Mouse (Mus musculus) hindbrain, embryonic 13.5 days (tissue): ENCODE data around the gene H2-Aa. TPM values are rescaled to one million over a fixed set of nuclear protein-coding genes. Genes with fewer than 3 reads are reported as not detected.
"Not testable (repeated sequence)": the region's sequence is repeated elsewhere in the genome, so short reads cannot be mapped to it uniquely, and the experiment has no call there.

Experiments
- ATAC-seq: fragments of 200-750 bp; cut with Nextera tagmentation; 2 replicates; pipeline ENCODE4 v1.8.0; 2017; ENCODE audit warnings: moderate TSS enrichment; ENCODE audit not compliant: low FRiP score
- H3K27ac ChIP-seq: fragments of 300-500 bp; sonication (generic); 2 replicates; pipeline ENCODE4 v1.5.1; 2015; ENCODE audit warnings: inconsistent platforms, mild to moderate bottlenecking, moderate library complexity
- H3K27me3 ChIP-seq: fragments of 300-500 bp; sonication (generic); 2 replicates; pipeline ENCODE4 v1.6.1; 2015; ENCODE audit warnings: mild to moderate bottlenecking, inconsistent platforms
- H3K36me3 ChIP-seq: fragments of 300-500 bp; sonication (generic); 2 replicates; pipeline ENCODE4 v1.6.1; 2015; ENCODE audit warnings: mild to moderate bottlenecking, inconsistent platforms
- H3K4me1 ChIP-seq: fragments of 300-500 bp; sonication (generic); replicated peaks from 2 replicates; pipeline ENCODE4 v1.6.1; 2015; ENCODE audit warnings: inconsistent platforms
- H3K4me2 ChIP-seq: fragments of 300-500 bp; sonication (generic); 2 replicates; pipeline ENCODE4 v1.6.1; 2015; ENCODE audit warnings: inconsistent platforms, mild to moderate bottlenecking, moderate library complexity
- H3K4me3 ChIP-seq: fragments of 300-500 bp; sonication (generic); 2 replicates; pipeline ENCODE4 v1.5.1; 2015; ENCODE audit warnings: mild to moderate bottlenecking, inconsistent platforms
- H3K9ac ChIP-seq: fragments of 300-500 bp; sonication (generic); 2 replicates; pipeline ENCODE4 v1.6.1; 2015; ENCODE audit warnings: mild to moderate bottlenecking, inconsistent platforms
- H3K9me3 ChIP-seq: fragments of 300-500 bp; sonication (generic); 2 replicates; pipeline ENCODE4 v1.6.1; 2016; ENCODE audit warnings: inconsistent platforms
- WGBS: fragments of 180-500 bp; shearing (Covaris S2); methylation state at CpG from one replicate; pipeline ENCODE4 v1.1.7; 2015; 5-methylcytosine and 5-hydroxymethylcytosine counted together
- polyA plus RNA-seq: library from polyadenylated mRNA; unstranded; fragments of >200 nt; fragmentation: Nextera tagmentation; extraction: Ambion mirVana; gene quantifications from 2 replicates; pipeline ENCODE4 v1.2.1, GENCODE M21; 2015

The H2-Aa gene
- 0.30 and 0.35 TPM in 2 replicates for polyA plus RNA-seq

DNA sequence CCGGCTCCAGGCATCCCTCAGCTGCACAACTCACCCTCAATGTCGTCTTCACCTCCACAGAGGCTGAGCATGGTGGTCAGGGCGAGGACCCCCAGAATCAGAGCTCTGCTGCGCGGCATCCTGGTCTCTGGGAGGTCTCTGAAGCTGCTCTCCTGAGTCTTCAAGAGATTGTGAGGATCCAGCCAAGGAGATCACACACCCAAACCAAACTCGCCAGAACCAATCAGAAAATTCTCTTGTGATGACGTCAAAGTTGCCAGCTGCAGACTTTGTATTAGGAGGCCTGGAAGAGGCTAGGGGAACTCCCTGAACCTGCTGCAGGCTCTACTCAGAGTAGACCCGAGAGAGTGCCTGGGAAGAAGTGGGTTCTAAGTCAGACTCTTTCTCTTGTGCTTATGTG lies at the start of gene H2-Aa:
TSS of gene H2-Aa (minus strand) at position 176 of the 400 bp plus-strand sequence.
- no peaks in the 10 kb centered on the region for H3K4me1 ChIP-seq
- no peak within 1 kb of the TSS for H3K27ac ChIP-seq
- H3K4me2 ChIP-seq: no peak within 1 kb of the TSS
- H3K27me3 ChIP-seq: no peaks in the 10 kb centered on the region
- H3K9me3 ChIP-seq: no peaks in the 10 kb centered on the region
- no peak for ATAC-seq
- WGBS: 20% methylated on average over 8 of the region's 8 CpGs
- H3K4me3 ChIP-seq: no peak within 1 kb of the TSS
- no peaks in the 10 kb centered on the region for H3K36me3 ChIP-seq
- no peak within 1 kb of the TSS for H3K9ac ChIP-seq

DNA sequence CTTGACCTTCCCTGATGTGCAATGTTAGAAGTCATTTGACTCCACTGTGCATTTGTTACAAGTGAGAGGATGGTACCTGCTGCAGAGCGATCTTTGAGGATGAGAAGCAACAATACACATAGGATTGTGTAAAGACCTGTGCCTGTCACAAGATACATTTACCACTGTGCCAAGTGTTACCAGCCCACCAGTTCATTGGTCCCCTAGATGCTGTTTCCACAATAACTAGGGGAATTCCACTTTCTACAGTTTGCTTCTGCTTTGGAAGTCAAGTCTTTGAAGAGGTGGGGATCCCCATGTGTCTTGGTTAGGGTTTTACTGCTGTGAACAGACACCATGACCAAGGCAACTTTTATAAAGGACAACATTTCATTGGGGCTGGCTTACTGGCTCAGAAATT lies 43.6 kb upstream of the H2-Aa start:
- no peaks in the 10 kb centered on the region for H3K4me1 ChIP-seq
- ATAC-seq: no peak
- H3K9ac ChIP-seq: no peak overlapping the region
- no peak overlapping the region for H3K4me2 ChIP-seq
- no peaks in the 10 kb centered on the region for H3K9me3 ChIP-seq
- H3K27me3 ChIP-seq: peaks cover 3% of the 10 kb centered on the region; the same call in 1 of the 2 replicates
- H3K4me3 ChIP-seq: no peak overlapping the region
- H3K36me3 ChIP-seq: no peaks in the 10 kb centered on the region
- no peak overlapping the region for H3K27ac ChIP-seq
- 92% methylated on average over 1 of the region's 1 CpGs for WGBS

GRCm38 (mm10) chr17:34329807-34330206 lies 42.2 kb upstream of the H2-Aa start:
- no peaks in the 10 kb centered on the region for H3K27me3 ChIP-seq
- no peak overlapping the region for H3K9ac ChIP-seq
- no peak for ATAC-seq
- no peaks in the 10 kb centered on the region for H3K36me3 ChIP-seq
- no peaks in the 10 kb centered on the region for H3K9me3 ChIP-seq
- 64% methylated on average over 2 of the region's 2 CpGs for WGBS
- no peaks in the 10 kb centered on the region for H3K4me1 ChIP-seq
- H3K4me2 ChIP-seq: no peak overlapping the region
- H3K4me3 ChIP-seq: no peak overlapping the region
- no peak overlapping the region for H3K27ac ChIP-seq

- Histone ChIP-seq H3K4me1 (no peaks in the 10 kb centered on the region), H3K27me3 (no peaks in the 10 kb centered on the region), H3K36me3 (no peaks in the 10 kb centered on the region), H3K9me3 (no peaks in the 10 kb centered on the region), H3K27ac (no peak overlapping the region), H3K4me3 (no peak overlapping the region), H3K4me2 (no peak overlapping the region), H3K9ac (no peak overlapping the region)
- no peak for ATAC-seq
- 71% methylated on average over 3 of the region's 3 CpGs for WGBS
Observed at GRCm38 (mm10) chr17:34326373-34326772, 38.8 kb upstream of the H2-Aa start.

GRCm38 (mm10) chr17:34325436-34325835 lies 37.8 kb upstream of the H2-Aa start, which contains the start of gene H2-Eb2:
TSS of gene H2-Eb2 (plus strand) at chr17:34325665.
- ATAC-seq: no peak
- Histone ChIP-seq H3K4me3 (no peak within 1 kb of the TSS), H3K4me2 (no peak within 1 kb of the TSS), H3K27ac (no peak within 1 kb of the TSS), H3K36me3 (no peaks in the 10 kb centered on the region), H3K4me1 (no peaks in the 10 kb centered on the region), H3K27me3 (no peaks in the 10 kb centered on the region), H3K9ac (no peak within 1 kb of the TSS), H3K9me3 (no peaks in the 10 kb centered on the region)
- WGBS: 51% methylated on average over 4 of the region's 4 CpGs

DNA sequence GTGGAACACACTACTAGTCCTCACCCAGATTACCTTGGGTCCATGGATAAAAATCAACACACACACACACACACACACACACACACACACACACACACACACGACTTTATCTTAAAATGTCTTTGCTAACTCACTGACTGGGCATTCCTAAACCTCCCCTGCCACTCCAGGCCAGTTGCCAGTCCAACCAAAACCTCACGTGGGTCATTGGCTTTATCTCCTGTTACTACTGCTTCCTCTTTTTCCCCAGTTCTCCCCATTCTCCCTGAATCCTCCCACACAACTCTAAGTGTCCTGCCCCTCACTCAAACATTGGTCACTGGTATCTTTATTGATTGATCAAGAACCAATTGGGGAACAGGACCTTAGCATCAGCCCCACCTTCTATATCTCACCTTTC lies 29.7 kb upstream of the H2-Aa start:
- H3K9ac ChIP-seq: no peak overlapping the region
- H3K4me3 ChIP-seq: no peak overlapping the region
- ATAC-seq: no peak
- no peak overlapping the region for H3K27ac ChIP-seq
- H3K4me2 ChIP-seq: no peak overlapping the region
- no peaks in the 10 kb centered on the region for H3K27me3 ChIP-seq
- H3K9me3 ChIP-seq: no peaks in the 10 kb centered on the region
- 47% methylated on average over 2 of the region's 2 CpGs for WGBS
- H3K36me3 ChIP-seq: no peaks in the 10 kb centered on the region
- no peaks in the 10 kb centered on the region for H3K4me1 ChIP-seq

DNA sequence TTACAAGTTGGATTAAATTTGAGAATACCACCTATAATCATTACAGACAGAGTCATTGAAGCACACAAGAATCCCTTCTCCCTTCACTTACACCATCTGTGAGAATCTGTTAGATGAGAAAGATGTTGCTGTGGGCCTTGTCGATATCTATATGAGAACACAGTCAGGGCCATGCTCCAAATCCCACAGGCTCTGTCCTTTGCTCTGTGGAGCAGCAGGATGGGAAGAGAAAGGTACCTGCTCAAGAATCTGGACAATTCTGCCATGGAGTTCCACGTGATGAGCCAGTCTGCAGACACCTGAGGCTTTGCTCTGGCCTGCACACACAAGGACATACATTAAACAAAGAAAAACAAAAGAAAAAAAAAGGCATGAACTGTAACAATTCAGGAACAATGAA lies 29.1 kb upstream of the H2-Aa start:
- Histone ChIP-seq H3K27ac (no peak overlapping the region), H3K4me3 (no peak overlapping the region), H3K27me3 (no peaks in the 10 kb centered on the region), H3K4me2 (no peak overlapping the region), H3K9me3 (no peaks in the 10 kb centered on the region), H3K36me3 (no peaks in the 10 kb centered on the region), H3K9ac (no peak overlapping the region), H3K4me1 (no peaks in the 10 kb centered on the region)
- WGBS: 80% methylated on average over 2 of the region's 2 CpGs
- ATAC-seq: no peak

GRCm38 (mm10) chr17:34315512-34315911 lies 27.9 kb upstream of the H2-Aa start:
- H3K27ac ChIP-seq: no peak overlapping the region
- no peaks in the 10 kb centered on the region for H3K4me1 ChIP-seq
- no peak overlapping the region for H3K4me3 ChIP-seq
- 81% methylated on average over 1 of the region's 1 CpGs for WGBS
- ATAC-seq: no peak
- H3K4me2 ChIP-seq: no peak overlapping the region
- no peaks in the 10 kb centered on the region for H3K9me3 ChIP-seq
- H3K36me3 ChIP-seq: no peaks in the 10 kb centered on the region
- H3K27me3 ChIP-seq: no peaks in the 10 kb centered on the region
- no peak overlapping the region for H3K9ac ChIP-seq

DNA sequence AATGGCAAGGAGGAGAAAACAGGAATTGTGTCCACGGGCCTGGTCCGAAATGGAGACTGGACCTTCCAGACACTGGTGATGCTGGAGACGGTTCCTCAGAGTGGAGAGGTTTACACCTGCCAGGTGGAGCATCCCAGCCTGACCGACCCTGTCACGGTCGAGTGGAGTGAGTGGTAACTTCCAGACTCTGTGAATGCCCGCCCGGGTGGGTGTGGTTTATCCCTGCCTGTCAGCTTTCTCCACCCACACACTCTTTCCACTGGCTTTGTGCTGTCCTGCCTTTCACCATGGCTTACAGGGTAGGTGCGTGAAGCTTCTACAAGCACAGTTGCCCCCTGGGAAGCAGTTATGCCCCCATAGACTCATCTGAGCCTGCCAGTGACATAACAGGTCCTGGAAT lies 26.7 kb upstream of the H2-Aa start:
- no peaks in the 10 kb centered on the region for H3K36me3 ChIP-seq
- 82% methylated on average over 9 of the region's 9 CpGs for WGBS
- no peaks in the 10 kb centered on the region for H3K9me3 ChIP-seq
- no peak overlapping the region for H3K27ac ChIP-seq
- peaks cover under 1% of the 10 kb centered on the region for H3K4me1 ChIP-seq
- H3K27me3 ChIP-seq: no peaks in the 10 kb centered on the region
- no peak for ATAC-seq
- no peak overlapping the region for H3K4me2 ChIP-seq
- H3K4me3 ChIP-seq: no peak overlapping the region
- H3K9ac ChIP-seq: no peak overlapping the region

DNA sequence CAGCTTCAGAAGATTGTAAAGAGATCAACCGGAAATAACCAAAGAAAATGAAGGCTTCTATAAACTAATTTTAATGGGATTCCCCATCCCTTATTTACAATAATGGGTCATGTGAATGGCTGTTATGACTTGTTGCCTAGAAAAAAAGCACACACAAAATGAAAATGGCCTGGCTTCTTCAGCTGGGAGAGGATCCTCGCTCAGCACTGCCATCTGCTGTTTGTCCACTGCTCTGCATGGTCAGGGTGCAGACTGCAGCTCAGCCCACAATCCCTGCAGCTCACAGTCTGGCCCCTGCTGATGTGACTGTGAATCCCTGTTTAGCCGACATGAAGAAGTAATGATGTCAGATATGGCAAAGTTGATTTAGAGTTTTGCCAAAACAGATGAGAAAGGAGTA lies 25.8 kb upstream of the H2-Aa start:
- H3K36me3 ChIP-seq: no peaks in the 10 kb centered on the region
- no peaks in the 10 kb centered on the region for H3K27me3 ChIP-seq
- no peak for ATAC-seq
- H3K27ac ChIP-seq: no peak overlapping the region
- no peak overlapping the region for H3K4me3 ChIP-seq
- peaks cover 4% of the 10 kb centered on the region for H3K4me1 ChIP-seq
- no peak overlapping the region for H3K9ac ChIP-seq
- no peak overlapping the region for H3K4me2 ChIP-seq
- 40% methylated on average over 3 of the region's 3 CpGs for WGBS
- H3K9me3 ChIP-seq: no peaks in the 10 kb centered on the region

GRCm38 (mm10) chr17:34312185-34312584 lies 24.6 kb upstream of the H2-Aa start:
- H3K27ac ChIP-seq: no peak overlapping the region
- no peak overlapping the region for H3K4me3 ChIP-seq
- 78% methylated on average over 1 of the region's 1 CpGs for WGBS
- no peak overlapping the region for H3K9ac ChIP-seq
- peaks cover 8% of the 10 kb centered on the region; the same call in 1 of the 2 replicates for H3K27me3 ChIP-seq
- no peaks in the 10 kb centered on the region for H3K36me3 ChIP-seq
- no peak for ATAC-seq
- no peaks in the 10 kb centered on the region for H3K9me3 ChIP-seq
- H3K4me2 ChIP-seq: no peak overlapping the region
- peaks cover 4% of the 10 kb centered on the region for H3K4me1 ChIP-seq

DNA sequence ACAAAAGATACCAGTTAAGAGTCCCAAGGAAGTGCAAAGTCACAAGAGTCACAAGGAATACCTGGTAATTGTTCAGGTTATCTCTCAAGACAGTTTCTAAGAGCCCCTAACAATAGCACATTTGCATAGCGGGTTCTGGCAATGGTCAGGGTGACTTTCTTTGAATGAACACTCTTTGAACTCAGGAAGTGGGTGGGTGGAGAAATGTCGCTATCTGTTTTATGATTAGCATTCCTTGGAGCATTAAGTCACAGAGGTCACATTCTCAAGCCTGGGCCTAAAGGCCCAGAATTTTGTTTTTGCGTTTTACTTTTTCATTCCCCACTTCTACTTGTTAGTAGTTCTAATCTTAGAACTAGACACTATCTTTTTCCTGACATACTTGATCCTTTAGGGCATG lies 22.9 kb upstream of the H2-Aa start:
- H3K27me3 ChIP-seq, H3K4me1 ChIP-seq, H3K9me3 ChIP-seq, ATAC-seq, H3K4me3 ChIP-seq, H3K4me2 ChIP-seq, H3K36me3 ChIP-seq, H3K9ac ChIP-seq, H3K27ac ChIP-seq: not testable (repeated sequence)
- 87% methylated on average over 3 of the region's 3 CpGs for WGBS

GRCm38 (mm10) chr17:34309683-34310385 lies 22.2 kb upstream of the H2-Aa start:
- peak overlapping the region; percentile 59 for H3K4me3 ChIP-seq
- peaks cover 8% of the 10 kb centered on the region; the same call in 1 of the 2 replicates for H3K27me3 ChIP-seq
- H3K27ac ChIP-seq: peak overlapping the region; percentile 75
- no peaks in the 10 kb centered on the region for H3K9me3 ChIP-seq
- H3K4me1 ChIP-seq: peaks cover 4% of the 10 kb centered on the region
- 25% methylated on average over 38 of the region's 38 CpGs for WGBS
- peak; percentile 90 for ATAC-seq
- peak overlapping the region; percentile 78 for H3K9ac ChIP-seq
- H3K4me2 ChIP-seq: peak overlapping the region; percentile 68
- H3K36me3 ChIP-seq: no peaks in the 10 kb centered on the region
